20 mouse cellular contexts compared by ENCODE assay signal in genomic region chr7:144293611-144294010, GRCm38 (mm10).
"Had no signal": no experiment of that assay in that cellular context is flagged by ENCODE, and none has a peak within 500 bp of the region (broad histone marks: within the 10 kb centered on the region; RNA-seq: fewer than 3 reads in every experiment).

No protein-coding gene starts in this region.

- DNase-seq: layer of hippocampus, adult 9-11 months; right cerebral cortex, adult 18-20 months; right cerebral cortex, postnatal 14 days; right cerebral cortex, postnatal 4 days; thymus, adult 18-20 months; thymus, postnatal 36 days had no signal

- H3K9ac ChIP-seq: kidney, embryonic 15.5 days; limb, embryonic 12.5 days; limb, embryonic 15.5 days; liver, embryonic 14.5 days; liver, postnatal 0 days; lung, embryonic 14.5 days; midbrain, embryonic 12.5 days; midbrain, embryonic 15.5 days; neural tube, embryonic 12.5 days; neural tube, embryonic 15.5 days had no signal

- ATAC-seq: liver, postnatal 0 days; lung, postnatal 0 days; midbrain, embryonic 15.5 days had no signal

- H3K4me1 ChIP-seq: kidney, embryonic 15.5 days; limb, embryonic 12.5 days; limb, embryonic 15.5 days had no signal

- H3K27ac ChIP-seq: kidney, embryonic 15.5 days; limb, embryonic 12.5 days; limb, embryonic 15.5 days; liver, embryonic 14.5 days; macrophage; midbrain, embryonic 12.5 days; midbrain, embryonic 15.5 days; neural tube, embryonic 12.5 days; stomach, postnatal 0 days had no signal

- H3K4me2 ChIP-seq: kidney, embryonic 15.5 days; limb, embryonic 12.5 days; limb, embryonic 15.5 days; liver, embryonic 11.5 days; lung, embryonic 14.5 days; midbrain, embryonic 12.5 days; midbrain, embryonic 15.5 days; neural tube, embryonic 12.5 days; neural tube, embryonic 15.5 days had no signal

- H3K4me3 ChIP-seq: kidney, embryonic 15.5 days; limb, embryonic 12.5 days; limb, embryonic 15.5 days; midbrain, embryonic 12.5 days; midbrain, embryonic 15.5 days; neural tube, embryonic 12.5 days; neural tube, embryonic 15.5 days had no signal

- H3K36me3 ChIP-seq: kidney, embryonic 15.5 days; limb, embryonic 12.5 days; limb, embryonic 15.5 days; midbrain, embryonic 12.5 days; midbrain, embryonic 15.5 days; neural tube, embryonic 12.5 days; neural tube, embryonic 15.5 days had no signal

- H3K9me3 ChIP-seq: kidney, embryonic 15.5 days; limb, embryonic 12.5 days; limb, embryonic 15.5 days; midbrain, embryonic 12.5 days; midbrain, embryonic 15.5 days; neural tube, embryonic 12.5 days; neural tube, embryonic 15.5 days had no signal

- H3K27me3 ChIP-seq: kidney, embryonic 15.5 days; limb, embryonic 12.5 days; midbrain, embryonic 12.5 days; midbrain, embryonic 15.5 days; neural tube, embryonic 12.5 days; neural tube, embryonic 15.5 days had no signal
